Mouse (Mus musculus): ENCODE measurements around the gene Psmd5. TPM values are rescaled to one million over a fixed set of nuclear protein-coding genes. Genes with fewer than 3 reads are reported as not detected.

Psmd5 gene
- 23.5 to 33.3 TPM (median 28.9 TPM) in 4 replicates for total RNA-seq (2023; ENCODE audit: inconsistent age)

GRCm38 (mm10) chr2:34874816-34875345 is at the start of gene Psmd5:
Gene Psmd5 (minus strand): TSS chr2:34874968.

GRCm38 (mm10) chr2:34913218-34914068 is 38.7 kb upstream of the Psmd5 start, which contains the start of gene Phf19:
Gene Phf19 (minus strand): TSS chr2:34914026.

GRCm38 (mm10) chr2:34874271-34874670 is 497 bp downstream of the Psmd5 start, which contains the start of gene Cutal:
Gene Cutal (plus strand): TSS chr2:34874396.

GRCm38 (mm10) chr2:34832766-34833457 is 41.9 kb downstream of the Psmd5 start, which contains the start of gene Gm34653:
Gene Gm34653 (plus strand): TSS chr2:34833007.

GRCm38 (mm10) chr2:34825827-34826459 is 48.8 kb downstream of the Psmd5 start, which contains the start of gene Fbxw2:
Gene Fbxw2 (minus strand): TSS chr2:34826311.

Other genes starting within 250 kb of the Psmd5 start
- 101 to 108 TPM (median 103 TPM) in 4 replicates for gene Gapvd1, start 119.7 kb downstream of the Psmd5 start, total RNA-seq (2023; ENCODE audit: inconsistent age)
- 769 to 959 TPM (median 820 TPM) in 4 replicates for gene Hspa5, start 103.0 kb downstream of the Psmd5 start, total RNA-seq (2023; ENCODE audit: inconsistent age)
- 14.7 to 18.1 TPM (median 17.5 TPM) in 4 replicates for gene Rabepk, start 75.1 kb downstream of the Psmd5 start, total RNA-seq (2023; ENCODE audit: inconsistent age)
- 84.3 to 112 TPM (median 101 TPM) in 4 replicates for gene Fbxw2, start 48.7 kb downstream of the Psmd5 start, total RNA-seq (2023; ENCODE audit: inconsistent age)
- gene Gm34653, start 42.0 kb downstream of the Psmd5 start, total RNA-seq (2023; ENCODE audit: inconsistent age) = not detected in 4 replicates
- gene Cutal, start 572 bp downstream of the Psmd5 start, total RNA-seq (2023; ENCODE audit: inconsistent age) = not detected in 4 replicates
- 12.0 to 16.0 TPM (median 15.2 TPM) in 4 replicates for gene Phf19, start 39.1 kb upstream of the Psmd5 start, total RNA-seq (2023; ENCODE audit: inconsistent age)
- gene Traf1, start 86.8 kb upstream of the Psmd5 start, total RNA-seq (2023; ENCODE audit: inconsistent age) = 66.3 to 68.7 TPM (median 68.0 TPM) in 4 replicates
- not detected in 4 replicates for gene Hc, start 186.5 kb upstream of the Psmd5 start, total RNA-seq (2023; ENCODE audit: inconsistent age)
- gene AI182371, start 226.6 kb upstream of the Psmd5 start, total RNA-seq (2023; ENCODE audit: inconsistent age) = 0.51 to 1.2 TPM (median 0.96 TPM) in 4 replicates
- gene Cntrl, start 234.5 kb upstream of the Psmd5 start, total RNA-seq (2023; ENCODE audit: inconsistent age) = 113 to 127 TPM (median 122 TPM) in 4 replicates

Measured in B cell, adult (primary cell).